Mouse (Mus musculus): ENCODE measurements around the gene Ndufb4.

GRCm38 (mm10) chr16:37665394-37665935 lies 11.2 kb upstream of the Ndufb4 start:
- TF ChIP-seq HCFC1 (IDR thresholded peaks at IDR 0.05; ENCODE audit: borderline replicate concordance, insufficient read depth, low read length) = no peak
- TF ChIP-seq MAFK (IDR thresholded peaks at IDR 0.05; ENCODE audit: insufficient read depth, low read depth, low read length) = peak; percentile 68
- TF ChIP-seq ZC3H11A (IDR thresholded peaks at IDR 0.05; ENCODE audit: borderline replicate concordance, low read depth, low read length) = no peak
